Mouse (Mus musculus) naive thymus-derived CD4-positive, alpha-beta T cell, adult 2 months (primary cell): ENCODE results near the gene St6galnac1.

Source experiments
- DNase-seq: peaks from one replicate; pipeline ENCODE4 v3.0.0-alpha.2; 2011; ENCODE audit warnings: low read depth

Gene St6galnac1

DNA sequence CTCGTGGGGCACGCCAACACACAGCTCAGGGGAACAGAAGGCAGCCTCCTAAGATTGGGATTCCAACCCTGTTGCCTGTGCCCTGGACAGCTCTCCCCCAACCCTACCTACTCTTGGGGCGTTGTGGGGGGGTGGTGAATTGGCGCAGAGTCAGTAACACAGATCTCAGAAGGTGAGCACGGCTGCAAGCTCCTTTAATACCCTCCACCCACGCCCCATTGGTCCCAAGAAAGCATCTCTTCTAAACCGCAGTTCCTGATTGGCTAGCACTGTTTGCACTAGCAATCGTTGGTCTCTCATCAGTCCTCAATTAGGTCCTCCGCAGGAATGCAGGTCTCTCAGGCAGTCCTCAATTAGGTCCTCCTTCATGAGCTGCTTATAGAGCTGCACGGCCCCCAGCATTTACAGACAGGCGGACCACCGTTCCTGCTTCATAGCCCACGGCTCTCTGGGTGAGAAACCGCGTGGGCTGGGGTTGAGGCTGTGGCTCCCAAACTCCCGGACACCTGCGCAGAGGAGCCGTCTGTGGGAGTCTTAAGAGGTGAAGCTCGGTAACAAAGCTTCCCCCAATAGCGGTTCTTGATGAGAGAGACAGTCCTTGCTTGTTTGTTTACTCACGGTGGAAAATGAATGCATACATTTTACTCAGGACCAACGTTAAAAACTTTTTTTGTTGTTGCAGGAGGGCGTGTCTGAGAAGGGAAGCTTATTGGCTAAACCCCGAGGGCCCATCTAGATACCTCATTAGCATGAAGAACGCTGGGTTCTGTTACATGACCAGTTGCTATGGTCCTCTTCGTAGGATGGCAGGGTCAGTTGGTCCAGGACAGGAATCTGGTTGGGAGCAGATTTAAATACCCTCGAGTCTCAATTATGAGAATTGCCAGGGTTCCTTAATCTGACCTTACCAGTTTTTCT is 50.0 kb downstream of the St6galnac1 start:
- no peak for DNase-seq

DNA sequence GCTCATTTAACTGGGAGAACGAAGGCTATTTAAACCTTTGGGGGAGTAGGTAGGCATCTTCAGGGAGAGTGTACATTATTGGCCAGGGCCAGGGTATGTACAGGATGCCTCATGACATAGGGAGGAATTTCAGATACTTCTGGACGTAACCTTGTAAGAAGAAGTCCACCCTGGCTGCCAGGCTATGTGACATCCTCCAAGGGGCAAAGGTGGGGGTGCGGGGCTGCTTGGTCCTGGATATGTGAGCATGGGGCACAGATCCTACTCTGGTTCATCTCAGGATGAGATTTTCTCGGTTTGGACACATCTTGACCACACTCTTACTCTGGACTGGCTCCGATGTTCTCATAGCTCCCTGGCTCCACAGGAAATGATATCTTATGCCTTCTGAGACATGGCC is 52.2 kb downstream of the St6galnac1 start:
- no peak for DNase-seq

DNA sequence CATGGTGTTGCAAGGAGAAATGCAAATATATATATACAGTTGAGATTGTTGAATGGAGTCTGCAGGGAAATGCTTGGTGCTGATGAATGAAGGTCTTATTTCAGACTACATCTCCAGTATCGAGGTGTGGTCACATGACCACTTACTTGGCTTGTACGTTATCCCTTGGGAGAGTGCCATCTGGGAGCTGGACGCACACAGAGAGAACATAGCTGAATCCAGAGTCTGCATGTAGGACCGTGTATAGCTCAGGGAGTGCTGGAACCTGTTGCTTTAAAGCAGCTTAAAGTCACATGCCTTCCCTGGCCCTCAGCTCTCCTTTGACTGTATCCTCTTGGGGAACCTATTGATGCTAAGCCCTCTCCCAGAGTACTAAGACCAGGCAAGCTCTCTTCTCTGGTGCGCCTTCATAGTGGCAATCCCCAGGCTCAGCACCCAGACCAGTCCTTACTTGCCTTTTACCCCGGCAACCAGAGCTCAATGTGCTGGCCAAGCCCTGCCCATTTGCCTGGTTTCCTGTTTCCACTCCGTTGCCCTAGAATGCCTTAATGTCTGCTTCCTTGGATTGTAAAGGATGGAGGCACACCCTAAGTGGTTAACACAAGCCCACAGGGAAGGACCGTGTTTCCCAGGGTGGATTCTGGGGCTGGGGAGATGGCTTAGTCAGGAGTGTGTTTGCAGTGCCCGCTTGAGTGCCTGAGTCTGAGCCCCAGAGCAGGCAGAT is 53.6 kb downstream of the St6galnac1 start:
- no peak for DNase-seq

- DNase-seq = no peak
Observed at GRCm38 (mm10) chr11:116720319-116720865, 54.9 kb downstream of the St6galnac1 start.
